Mouse (Mus musculus) heart, postnatal 0 days (tissue): ENCODE data around the gene Pdcd1. TPM values are rescaled to one million over a fixed set of nuclear protein-coding genes. Genes with fewer than 3 reads are reported as not detected.
"Not testable (repeated sequence)": the region's sequence is repeated elsewhere in the genome, so short reads cannot be mapped to it uniquely, and the experiment has no call there.

Experiments
- ATAC-seq: fragments of 200-750 bp; cut with Nextera tagmentation; 2 replicates; pipeline ENCODE4 v1.8.0; 2017; ENCODE audit warnings: low read depth, moderate number of reproducible peaks, moderate library complexity; ENCODE audit not compliant: insufficient read depth
- DNase-seq: peaks from one replicate; pipeline ENCODE4 v3.0.0-alpha.2; 2016; ENCODE audit warnings: low spot score
- H3K27ac ChIP-seq: fragments of 300-500 bp; sonication (generic); 2 replicates; pipeline ENCODE4 v1.5.1; 2014; ENCODE audit warnings: low read depth, mild to moderate bottlenecking
- H3K27me3 ChIP-seq: fragments of 300-500 bp; sonication (generic); 2 replicates; pipeline ENCODE4 v1.6.1; 2014; ENCODE audit warnings: low read length, mixed read lengths; ENCODE audit not compliant: control insufficient read depth, insufficient read depth
- H3K36me3 ChIP-seq: fragments of 300-500 bp; sonication (generic); replicated peaks from 2 replicates; pipeline ENCODE4 v1.6.1; 2014; ENCODE audit warnings: low read length, mixed read lengths; ENCODE audit not compliant: control insufficient read depth, insufficient read depth
- H3K4me1 ChIP-seq: fragments of 300-500 bp; sonication (generic); 2 replicates; pipeline ENCODE4 v1.6.1; 2014; ENCODE audit warnings: antibody characterized with exemption; ENCODE audit not compliant: control insufficient read depth, insufficient read depth
- H3K4me2 ChIP-seq: fragments of 300-500 bp; sonication (generic); 2 replicates; pipeline ENCODE4 v1.6.1; 2014; ENCODE audit warnings: low read depth, mild to moderate bottlenecking, low read length, moderate library complexity
- H3K4me3 ChIP-seq: fragments of 300-500 bp; sonication (generic); 2 replicates; pipeline ENCODE4 v1.5.1; 2014; ENCODE audit warnings: low read depth, low read length
- H3K9ac ChIP-seq: fragments of 300-500 bp; sonication (generic); replicated peaks from 2 replicates; pipeline ENCODE4 v1.6.1; 2014; ENCODE audit warnings: low read depth, low read length, mixed read lengths
- H3K9me3 ChIP-seq: fragments of 300-500 bp; sonication (generic); replicated peaks from 2 replicates; pipeline ENCODE4 v1.6.1; 2016; ENCODE audit warnings: low read length; ENCODE audit not compliant: control insufficient read depth
- CTCF ChIP-seq: IDR thresholded peaks from 2 replicates; pipeline ENCODE4 v1.5.1; 2016; ENCODE audit warnings: antibody characterized with exemption, control low read depth, low read depth
- EP300 ChIP-seq: IDR thresholded peaks from 2 replicates; pipeline ENCODE4 v1.6.1; 2016; ENCODE audit warnings: antibody characterized with exemption, low read depth
- WGBS: fragments of 180-500 bp; shearing (Covaris S2); extraction: QIAGEN DNeasy Blood & Tissue Kit; methylation state at CpG from one replicate; pipeline ENCODE4 v1.1.7; 2014; 5-methylcytosine and 5-hydroxymethylcytosine counted together
- polyA plus RNA-seq: library from polyadenylated mRNA; unstranded; fragments of >200 nt; fragmentation: Nextera tagmentation; extraction: Ambion mirVana; gene quantifications from 2 replicates; pipeline ENCODE4 v1.2.1, GENCODE M21; 2015
- total RNA-seq: library from RNA; depleted of rRNA; stranded (reverse); fragments of >200 nt; gene quantifications from 2 replicates; pipeline ENCODE4 v1.2.3, GENCODE M21; 2014; ENCODE audit warnings: low replicate concordance; rRNA removed

Pdcd1 gene
- total and polyA plus RNA-seq, 2 experiments from 2014 or later = 0.10 TPM; not detected in 1

GRCm38 (mm10) chr1:93990209-93990608 lies 62.1 kb downstream of the Pdcd1 start, which contains the start of gene Gal3st2c:
TSS of gene Gal3st2c (plus strand) at chr1:93990509.
- DNase-seq, H3K4me1 ChIP-seq, H3K4me3 ChIP-seq, H3K9ac ChIP-seq, H3K27me3 ChIP-seq, H3K9me3 ChIP-seq, ATAC-seq, H3K27ac ChIP-seq, H3K4me2 ChIP-seq, H3K36me3 ChIP-seq: not testable (repeated sequence)
- 84% methylated on average over 7 of the region's 8 CpGs for WGBS

- Histone ChIP-seq H3K4me1 (no peaks in the 10 kb centered on the region), H3K4me3 (no peak overlapping the region), H3K9me3 (no peaks in the 10 kb centered on the region), H3K9ac (no peak overlapping the region), H3K27ac (no peak overlapping the region), H3K36me3 (no peaks in the 10 kb centered on the region), H3K4me2 (no peak overlapping the region), H3K27me3 (no peaks in the 10 kb centered on the region)
- no peak for DNase-seq
- peak; percentile 39 for TF ChIP-seq CTCF
- no peak for TF ChIP-seq EP300
- no peak for ATAC-seq
- WGBS = 45% methylated on average over 3 of the region's 3 CpGs
Measured at GRCm38 (mm10) chr1:93988786-93989185, 63.6 kb downstream of the Pdcd1 start.

Other genes with a start within 250 kb of the Pdcd1 start
- 5.1 and 9.9 TPM in 2 replicates for gene Ing5, start 248.6 kb downstream of the Pdcd1 start, total RNA-seq
- gene Ing5, start 248.6 kb downstream of the Pdcd1 start, polyA plus RNA-seq = 5.8 and 6.4 TPM in 2 replicates
- 23.8 and 32.0 TPM in 2 replicates for gene D2hgdh, start 227.6 kb downstream of the Pdcd1 start, total RNA-seq
- gene D2hgdh, start 227.6 kb downstream of the Pdcd1 start, polyA plus RNA-seq = 13.9 and 15.4 TPM in 2 replicates
- not detected in 2 replicates for gene Gal3st2, start 191.2 kb downstream of the Pdcd1 start, total RNA-seq
- 0.07 TPM in 1 of 2 replicates, not detected in the other for gene Gal3st2, start 191.2 kb downstream of the Pdcd1 start, polyA plus RNA-seq
- gene Gal3st2b, start 134.2 kb downstream of the Pdcd1 start, total RNA-seq = 0.73 TPM in 1 of 2 replicates, not detected in the other
- 0.10 and 0.12 TPM in 2 replicates for gene Gal3st2b, start 134.2 kb downstream of the Pdcd1 start, polyA plus RNA-seq
- gene Gal3st2c, start 62.0 kb downstream of the Pdcd1 start, total RNA-seq = 0.43 and 0.99 TPM in 2 replicates
- 0.14 and 0.19 TPM in 2 replicates for gene Gal3st2c, start 62.0 kb downstream of the Pdcd1 start, polyA plus RNA-seq
- not detected in 2 replicates for gene Neu4, start 32.1 kb downstream of the Pdcd1 start, total RNA-seq
- not detected in 2 replicates for gene Neu4, start 32.1 kb downstream of the Pdcd1 start, polyA plus RNA-seq